Mouse (Mus musculus): ENCODE measurements around the gene Ust. TPM values are rescaled to one million over a fixed set of nuclear protein-coding genes. Genes with fewer than 3 reads are reported as not detected.

Ust gene
- total RNA-seq, 2 experiments from 2014 or later = 2.4 to 2.8 TPM

DNA sequence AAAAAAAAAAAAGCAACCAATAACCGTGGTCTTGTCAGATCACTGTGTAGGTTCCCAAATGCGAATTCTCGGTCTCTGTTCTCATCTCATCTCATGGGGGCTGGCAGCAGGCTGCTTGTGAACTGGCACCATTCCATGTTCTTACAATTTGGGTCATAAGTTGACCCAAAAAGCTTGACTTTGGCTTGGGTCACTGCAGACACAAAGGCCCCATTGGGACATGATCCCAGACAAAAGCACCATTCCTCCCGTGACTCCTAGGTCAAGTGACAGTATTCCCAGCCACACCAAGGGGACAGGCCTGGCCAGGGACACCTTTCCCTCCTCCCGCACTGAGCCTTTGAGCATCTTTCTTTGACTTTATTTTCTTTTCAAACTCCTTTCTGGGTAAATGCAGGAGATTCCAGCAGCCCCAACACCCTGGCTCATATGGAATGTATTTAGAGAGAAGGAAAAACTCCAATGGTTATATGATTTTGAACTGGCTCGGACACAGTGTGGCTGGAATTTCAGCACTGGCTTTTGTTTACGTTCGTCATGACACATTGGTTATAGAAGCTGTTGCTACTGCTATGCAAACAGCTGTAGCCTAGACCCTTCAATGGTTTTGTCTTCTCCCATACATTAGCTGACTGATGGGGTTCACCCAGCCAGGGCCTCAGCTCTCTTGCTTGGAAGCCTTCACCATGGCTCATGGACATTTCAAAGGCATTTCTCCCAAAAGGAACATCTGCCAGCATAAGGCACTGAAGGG lies 285.3 kb downstream of the Ust start:
- peak; percentile 13 to 18 for DNase-seq
- intact Hi-C loops (cut with DNase I) = no loop called here

DNA sequence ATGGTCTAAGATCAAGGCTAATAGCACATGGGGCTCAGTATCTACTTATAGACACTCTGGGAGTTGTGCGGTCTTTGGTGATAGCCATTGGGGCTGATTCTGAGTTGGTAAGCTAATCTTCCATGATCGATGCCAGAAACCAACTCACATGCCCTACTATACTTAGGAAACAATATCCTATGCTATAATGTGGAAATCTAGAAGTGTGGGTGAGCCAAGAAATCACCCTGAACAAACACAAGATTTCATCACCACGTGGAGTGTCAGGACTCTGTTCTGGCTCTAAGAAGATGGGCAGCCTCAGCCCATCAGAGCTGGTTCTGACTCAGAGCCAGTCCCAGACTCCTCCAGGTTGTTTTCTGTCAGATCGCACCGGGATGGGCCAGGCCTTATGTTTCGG lies 286.1 kb downstream of the Ust start:
- DNase-seq = no peak
- intact Hi-C loops (cut with DNase I) = no loop called here

DNA sequence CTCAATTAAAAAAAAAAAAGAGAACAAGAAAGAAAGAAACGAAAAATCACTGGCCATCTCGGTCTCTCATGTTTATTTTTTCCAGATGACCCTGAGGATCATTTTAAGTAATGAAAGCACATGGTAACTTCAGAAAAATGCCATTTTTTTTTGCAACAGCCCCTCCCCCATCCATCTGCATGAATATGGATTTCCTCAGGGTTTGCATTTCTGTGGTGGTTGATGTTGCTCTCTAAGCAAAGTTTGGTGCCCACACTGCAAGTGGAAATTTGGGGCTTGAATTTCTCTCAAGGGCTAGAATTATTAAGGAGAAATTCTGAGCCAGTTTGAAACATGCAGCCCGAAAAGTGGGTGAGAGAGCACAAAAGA lies 290.3 kb downstream of the Ust start:
- intact Hi-C loops (cut with DNase I) = no loop called here
- DNase-seq = no peak

DNA sequence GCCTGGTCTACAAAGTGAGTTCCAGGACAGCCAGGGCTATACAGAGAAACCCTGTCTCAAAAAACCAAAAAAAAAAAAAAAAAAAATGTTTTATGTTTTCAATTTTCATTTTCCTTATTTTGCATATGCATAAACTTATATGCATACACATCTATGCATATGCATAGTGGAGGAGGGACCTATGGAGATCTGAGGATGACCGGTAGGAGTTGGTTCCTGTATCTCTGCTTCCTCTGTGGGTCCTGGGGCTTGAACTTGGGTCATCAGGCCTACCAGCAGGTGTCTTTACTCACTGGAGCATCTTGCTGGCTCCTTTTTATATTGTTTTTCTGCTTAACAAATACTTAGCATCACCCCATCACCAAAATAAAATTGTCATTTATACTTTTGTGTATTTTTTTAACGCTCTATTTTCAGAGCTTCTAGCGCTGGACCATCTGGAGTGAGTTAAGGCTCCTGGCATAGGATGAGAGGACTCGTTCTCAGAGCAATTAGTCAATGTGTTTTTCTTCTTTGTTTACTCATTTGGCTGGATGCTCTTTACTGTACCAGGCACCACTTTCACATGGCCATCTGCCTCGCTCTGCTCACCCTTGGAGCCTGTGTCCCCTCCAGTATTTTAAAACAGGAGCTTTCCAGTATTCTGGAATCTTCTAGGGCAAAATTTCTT lies 290.8 kb downstream of the Ust start:
- DNase-seq = no peak
- intact Hi-C loops (cut with DNase I) = no loop called here

DNA sequence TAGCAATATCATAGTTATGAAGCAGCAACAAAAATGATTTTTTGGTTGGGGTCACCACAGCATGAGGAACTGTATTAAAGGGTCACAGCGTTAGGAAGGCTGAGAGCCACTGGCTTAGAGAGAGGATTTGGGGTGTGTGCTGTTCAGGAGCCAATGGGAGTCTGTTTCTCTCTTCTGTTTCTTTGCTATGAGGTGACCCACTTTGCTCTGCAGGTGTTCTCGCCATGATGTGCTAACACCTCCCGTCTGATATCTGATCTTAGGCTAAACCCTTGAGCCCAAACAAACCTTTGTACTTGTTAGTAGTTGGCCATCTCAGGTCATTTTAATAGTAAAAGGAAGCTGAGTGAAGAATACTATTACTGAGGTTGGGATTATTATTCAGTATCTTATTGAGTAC lies 292.0 kb downstream of the Ust start:
- DNase-seq = no peak
- intact Hi-C loops (cut with DNase I) = no loop called here

DNA sequence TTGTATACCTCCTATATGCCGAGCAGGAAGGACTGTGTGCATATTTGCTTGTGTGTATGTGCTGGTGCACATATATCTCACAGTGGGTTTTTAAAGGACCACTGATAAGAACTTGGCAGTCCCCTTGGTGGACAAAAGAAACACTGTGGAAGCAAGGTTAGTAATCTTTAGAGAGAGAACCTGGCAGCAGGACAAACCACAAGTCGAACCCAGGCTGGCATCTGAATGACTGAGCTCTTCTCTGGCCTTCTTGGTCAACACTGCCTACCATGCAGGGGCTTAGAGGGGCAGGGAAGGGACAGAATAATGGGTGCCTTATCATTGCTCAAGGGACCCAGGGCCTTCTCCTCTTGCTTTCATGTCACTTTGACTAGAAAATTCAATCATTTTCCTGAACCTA lies 294.0 kb downstream of the Ust start:
- intact Hi-C loops (cut with DNase I) = no loop called here
- no peak for DNase-seq

DNA sequence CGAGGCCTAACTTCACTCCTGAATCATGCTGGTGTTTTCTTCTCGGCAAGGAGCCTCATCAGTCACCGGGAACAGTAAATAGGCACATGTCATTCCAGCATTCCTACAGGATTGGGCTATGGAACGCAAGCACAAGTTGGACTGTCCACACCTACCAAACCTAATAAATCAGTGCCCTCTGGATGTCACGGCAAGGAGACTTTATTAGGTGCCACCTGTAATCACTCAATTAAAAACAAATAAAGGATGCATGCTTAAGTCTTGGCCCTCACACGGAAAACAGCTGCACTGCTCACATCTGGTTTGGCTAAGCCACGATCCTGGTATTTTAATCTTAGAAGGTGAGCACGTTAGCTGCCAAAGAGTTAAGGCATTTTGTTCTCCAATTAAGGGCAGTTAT lies 294.6 kb downstream of the Ust start:
- intact Hi-C loops (cut with DNase I) = no loop called here
- DNase-seq = no peak

DNA sequence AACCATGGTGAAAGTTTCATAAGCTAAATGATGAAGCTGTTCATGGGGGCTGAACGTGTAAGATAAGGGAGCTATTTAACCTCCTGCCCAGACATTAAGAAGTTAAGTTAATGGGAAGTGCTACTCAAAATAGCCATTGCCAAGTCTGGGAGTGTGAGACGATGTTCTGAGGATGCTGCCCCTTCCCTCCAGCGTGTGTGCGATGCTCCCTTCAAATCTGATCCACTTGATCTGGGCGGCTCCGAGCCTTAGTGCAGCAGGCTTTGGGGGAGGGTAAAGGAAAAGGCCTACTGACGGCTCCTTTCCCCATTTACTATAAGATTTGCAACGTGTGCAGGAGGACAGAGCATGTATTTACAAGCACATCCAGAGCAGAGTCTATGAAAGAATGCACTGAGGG lies 301.7 kb downstream of the Ust start:
- no peak for DNase-seq
- intact Hi-C loops (cut with DNase I) = no loop called here

DNA sequence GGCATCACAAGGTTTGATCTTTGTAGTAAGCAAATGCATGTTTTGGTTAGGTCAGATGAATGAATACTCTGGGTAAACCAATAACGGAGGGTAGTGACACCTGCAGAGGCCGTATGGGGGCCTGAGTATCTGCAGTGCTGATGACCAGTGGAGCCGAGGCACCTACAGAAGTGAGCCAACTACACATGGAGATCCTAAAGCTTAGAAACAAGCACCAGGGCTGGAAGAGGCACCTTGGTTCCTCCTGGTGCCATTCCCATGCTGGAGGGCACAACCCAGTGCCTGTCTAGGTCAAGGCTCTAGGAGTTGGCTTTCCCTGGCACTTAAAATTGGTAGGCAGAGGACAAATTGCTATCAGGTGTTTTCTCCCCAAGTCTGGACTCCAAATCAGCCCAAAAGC lies 303.4 kb downstream of the Ust start:
- intact Hi-C loops (cut with DNase I) = no loop called here
- DNase-seq = no peak

DNA sequence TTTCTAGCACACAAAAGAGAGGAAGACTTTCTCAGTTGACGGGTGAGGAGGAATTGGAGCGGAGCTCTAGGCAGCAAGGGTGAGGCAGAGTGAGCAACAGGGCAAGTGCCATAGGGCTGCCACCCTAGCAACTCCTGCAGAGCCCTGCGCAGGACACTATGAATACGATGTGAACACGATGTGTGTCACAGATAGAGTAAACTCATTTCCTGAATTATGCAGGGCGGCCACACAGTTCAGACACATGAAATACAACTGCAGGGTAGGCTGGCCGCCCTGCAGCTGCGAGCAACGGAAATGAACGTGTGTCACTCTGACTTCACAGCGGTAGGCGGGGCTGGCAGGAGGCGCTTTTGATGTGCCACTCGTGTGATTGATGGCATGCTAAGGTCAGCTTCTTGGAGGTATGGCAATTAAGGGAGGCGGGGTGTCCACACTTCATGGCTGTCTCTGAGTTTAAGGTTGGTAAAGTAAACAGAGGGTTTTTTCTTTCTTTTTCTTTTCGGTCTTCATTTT lies 304.7 kb downstream of the Ust start:
- peak in 1 of 2 experiments; percentile 23 for DNase-seq
- intact Hi-C loops (cut with DNase I) = no loop called here

DNA sequence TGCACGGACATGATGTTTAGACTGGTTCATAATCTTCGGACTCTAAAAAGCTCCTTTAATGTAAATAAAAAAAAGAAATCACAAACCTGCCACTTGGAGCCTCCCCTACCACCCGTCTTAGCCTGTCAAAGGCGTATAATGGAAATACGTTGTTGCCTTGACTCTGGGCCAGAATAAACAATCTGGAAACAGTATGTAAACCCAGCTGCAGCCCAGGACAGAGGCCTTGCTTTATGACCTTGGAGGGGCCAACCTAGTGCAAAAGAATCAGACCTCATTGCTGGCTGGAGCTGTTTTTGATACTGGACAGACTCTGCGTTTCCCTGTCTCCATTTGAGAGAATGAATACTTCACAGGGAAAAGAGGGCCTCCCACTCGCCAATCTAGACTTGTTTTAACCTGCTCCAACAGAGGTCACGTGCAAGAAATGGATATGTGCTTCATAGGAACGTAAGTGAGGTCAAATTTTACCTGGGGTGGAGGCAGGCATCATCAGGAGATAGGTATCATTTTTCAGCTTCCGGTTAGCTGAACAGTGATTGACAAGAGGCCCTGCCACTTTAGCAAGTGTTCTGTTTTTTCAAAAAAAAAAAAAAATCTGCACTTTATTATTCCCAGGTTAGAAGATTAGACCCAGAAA lies 305.2 kb downstream of the Ust start:
- intact Hi-C loops (cut with DNase I) = no loop called here
- no peak for DNase-seq

DNA sequence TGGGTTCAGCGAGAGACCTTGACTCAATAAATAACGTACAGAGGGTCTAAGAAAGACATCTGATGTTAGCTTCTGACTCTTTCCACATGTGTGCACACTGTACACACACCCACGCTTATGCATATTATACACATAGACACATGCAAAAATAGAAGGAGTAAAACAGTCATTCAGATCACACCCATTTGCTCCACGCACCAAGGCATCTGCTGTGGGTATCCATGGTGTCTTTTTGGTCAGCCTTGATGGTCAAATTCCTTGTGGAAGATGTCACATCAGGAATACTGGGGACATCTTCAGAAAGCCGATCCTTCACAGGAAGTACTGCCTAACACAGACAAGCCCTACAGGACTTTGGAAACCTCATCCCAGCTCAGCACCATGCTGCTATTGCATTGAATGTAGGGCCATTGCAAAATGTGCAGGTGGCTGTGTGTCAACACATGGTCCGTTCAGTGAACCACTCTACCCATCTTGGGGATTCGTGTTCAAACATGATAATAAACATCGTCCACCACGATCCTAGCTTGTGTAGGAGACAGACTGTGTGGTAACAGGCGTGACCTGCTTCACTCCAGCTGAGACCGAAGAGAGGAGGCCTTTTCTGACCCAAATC lies 305.9 kb downstream of the Ust start:
- no peak for DNase-seq
- intact Hi-C loops (cut with DNase I) = no loop called here

DNA sequence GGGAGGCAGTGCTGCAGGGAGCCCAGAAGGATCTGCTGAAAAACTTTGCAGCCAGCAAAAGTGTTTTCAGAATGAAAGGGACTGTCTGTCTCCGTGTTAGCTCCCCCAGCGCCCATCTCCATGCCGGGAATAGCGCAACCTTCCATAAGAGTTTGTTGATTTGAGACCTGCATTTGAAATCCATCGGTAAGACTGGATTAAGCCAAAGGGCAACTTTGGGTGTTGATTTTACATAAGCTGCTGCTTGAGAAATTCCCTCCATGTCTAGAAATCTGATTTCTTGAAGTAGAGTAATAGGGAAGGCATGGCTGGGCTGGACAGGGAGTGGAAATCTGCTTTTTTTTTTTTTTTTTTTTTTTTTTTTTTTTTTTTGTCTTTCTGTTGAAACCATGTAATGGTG lies 306.9 kb downstream of the Ust start:
- no peak for DNase-seq
- intact Hi-C loops (cut with DNase I) = no loop called here

DNA sequence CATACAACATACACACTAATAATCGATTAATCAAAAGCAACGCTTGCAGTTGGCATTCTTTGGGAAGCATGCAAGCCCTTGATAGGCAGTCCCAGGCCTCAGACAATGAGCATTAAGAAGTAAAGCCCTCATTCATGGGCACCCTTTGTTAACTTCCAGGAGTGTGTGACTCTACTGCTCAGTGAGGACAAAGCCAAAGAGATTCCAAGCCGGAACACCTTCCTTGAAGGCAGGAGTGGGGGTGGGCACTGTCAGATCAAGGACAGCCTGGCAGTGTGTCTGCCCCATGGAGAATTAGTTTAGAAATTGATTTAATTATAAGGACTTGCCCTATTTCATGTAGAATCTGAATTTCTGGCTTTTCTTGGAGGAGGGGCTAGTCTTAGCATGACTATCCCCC lies 308.3 kb downstream of the Ust start:
- intact Hi-C loops (cut with DNase I) = no loop called here

DNA sequence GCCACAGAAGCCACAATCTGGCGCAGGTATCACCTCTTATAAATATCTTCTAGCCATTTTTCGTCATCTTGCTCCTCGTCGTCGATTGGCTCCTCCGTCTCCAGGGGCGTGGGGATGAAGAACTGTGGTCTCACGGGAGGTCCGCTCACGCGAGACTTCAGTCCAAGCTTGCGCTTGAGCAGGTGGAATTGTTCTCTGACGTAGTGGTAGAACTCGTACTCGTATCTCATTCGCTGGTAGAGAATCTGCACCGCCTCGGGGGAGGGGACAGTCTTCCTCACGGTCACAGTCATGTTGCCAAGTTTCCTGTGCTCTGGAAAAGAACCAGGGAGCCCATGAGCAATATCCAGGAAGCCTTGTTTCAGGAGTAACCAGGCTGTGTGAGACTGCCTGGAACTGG lies 311.3 kb downstream of the Ust start:
- no peak for DNase-seq
- intact Hi-C loops (cut with DNase I) = no loop called here

More for the DNA sequence above, 308.3 kb downstream of the Ust start:
- no peak for DNase-seq

DNA sequence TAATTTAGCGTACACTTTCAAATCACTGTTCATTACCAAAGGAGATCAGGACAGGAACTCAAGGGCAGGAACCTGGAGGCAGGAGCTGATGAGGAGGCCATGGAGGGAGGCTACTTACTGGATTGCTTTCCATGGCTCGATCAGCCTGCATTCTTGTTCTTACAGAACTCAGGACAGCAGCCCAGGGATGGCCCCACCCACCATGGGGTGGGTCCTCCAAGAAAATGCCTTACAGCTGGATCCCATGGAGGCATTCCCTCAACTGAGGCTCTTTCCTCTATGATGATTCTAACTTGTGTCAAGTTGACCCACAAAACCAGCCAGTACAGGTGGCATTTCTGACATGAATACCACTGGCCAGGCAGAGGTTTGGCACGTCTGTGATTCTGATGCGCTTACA lies 314.9 kb downstream of the Ust start:
- intact Hi-C loops (cut with DNase I) = no loop called here
- no peak for DNase-seq

DNA sequence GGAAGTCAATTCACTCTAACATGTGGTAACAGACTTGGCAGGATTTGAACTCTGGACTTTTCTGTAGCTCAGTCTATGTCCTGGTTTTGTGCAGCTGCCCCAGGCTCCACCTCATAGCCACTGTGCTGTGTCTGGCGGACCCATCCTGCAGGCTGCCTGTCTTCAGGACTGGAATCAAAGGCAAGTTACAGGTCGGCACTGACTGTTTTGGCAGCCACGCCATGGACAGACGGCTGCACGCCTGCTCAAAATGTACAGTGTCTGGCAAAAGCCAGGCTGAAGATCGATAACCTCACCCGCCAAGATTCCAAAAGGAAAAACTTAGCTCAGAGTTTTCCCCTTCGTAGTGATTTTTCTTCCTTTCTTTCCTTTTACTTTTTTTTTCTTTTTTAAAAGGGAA lies 318.8 kb downstream of the Ust start:
- no peak for DNase-seq
- intact Hi-C loops (cut with DNase I) = loop anchor here (5.0 kb wide), 1 partner anchor 243 kb away; the partner anchor contains the start of gene Tab2

DNA sequence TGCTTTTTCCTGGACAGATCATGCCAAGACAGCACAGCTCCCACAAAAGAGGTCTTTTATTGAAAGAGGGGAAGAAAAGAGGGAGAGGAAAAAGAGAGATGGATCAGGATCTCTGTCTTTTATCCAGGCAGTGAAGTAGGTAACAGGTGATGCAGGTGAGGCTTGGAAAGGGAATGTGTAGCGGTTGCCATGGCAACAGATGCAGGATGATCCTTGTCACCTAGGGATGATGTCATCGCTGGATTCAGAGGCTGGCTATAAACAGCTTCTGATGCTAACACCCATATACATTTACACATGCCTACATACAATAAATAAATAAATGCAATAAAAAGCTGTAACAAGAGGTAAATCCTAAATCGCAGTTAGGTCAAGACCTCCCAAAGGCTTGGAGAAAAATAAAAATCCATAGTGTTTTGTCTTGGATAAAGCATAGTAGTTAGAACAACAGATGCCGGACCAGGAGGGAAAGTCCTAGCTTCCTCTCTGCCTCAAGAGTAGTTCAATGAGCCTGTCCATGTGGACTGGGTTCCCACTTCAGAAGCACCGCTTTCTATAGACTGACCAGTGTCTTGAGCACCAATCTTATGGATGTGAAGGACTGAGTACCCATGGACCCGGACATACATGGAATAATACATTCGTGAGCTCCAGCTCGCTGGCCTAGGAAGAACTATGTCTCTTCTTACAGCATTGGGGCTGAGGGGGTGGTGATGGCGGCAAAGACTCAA lies 319.4 kb downstream of the Ust start:
- no peak for DNase-seq
- intact Hi-C loops (cut with DNase I) = loop anchor here (5.0 kb wide), 1 partner anchor 242 kb away; the partner anchor contains the start of gene Tab2

DNA sequence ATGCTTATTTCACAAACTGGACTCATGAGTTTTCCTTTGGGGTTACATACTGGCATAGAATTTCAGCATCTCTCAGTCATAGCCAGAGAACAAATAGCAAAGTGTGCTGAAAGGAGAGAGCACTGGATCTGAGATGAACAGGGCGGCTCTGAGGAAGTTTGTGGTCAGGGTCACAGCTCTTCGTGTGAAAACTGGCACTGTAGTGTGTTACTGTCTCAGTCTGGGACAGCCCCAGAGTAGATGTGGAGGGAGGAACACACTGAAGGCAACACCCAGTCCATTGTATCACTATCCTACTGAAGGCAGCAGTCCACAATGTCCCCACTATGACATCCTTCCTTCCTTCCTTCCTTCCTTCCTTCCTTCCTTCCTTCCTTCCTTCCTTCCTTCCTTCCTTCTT lies 321.0 kb downstream of the Ust start:
- no peak for DNase-seq
- intact Hi-C loops (cut with DNase I) = loop anchor here (2.0 to 5.0 kb wide), 2 partner anchors 43 to 240 kb away; partner anchors contain the start of gene Tab2

DNA sequence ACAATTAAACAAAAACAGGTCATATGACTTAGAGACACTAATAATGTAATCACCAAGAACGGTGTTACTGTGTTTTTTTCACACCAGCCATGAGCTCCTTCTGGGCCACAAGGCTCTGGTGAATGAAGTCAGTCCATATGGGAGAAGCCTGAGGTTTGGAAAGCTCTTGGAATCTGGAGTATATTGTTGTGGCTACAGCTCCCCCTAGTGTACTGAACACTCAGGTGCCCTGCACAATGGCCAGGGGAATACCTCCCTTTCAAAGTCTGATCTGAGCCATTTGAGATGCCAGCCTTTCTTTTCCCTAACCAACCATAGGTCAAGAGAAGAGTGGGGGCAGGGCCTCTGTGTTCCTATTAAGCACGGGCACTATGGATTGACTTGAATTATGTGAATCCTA lies 322.3 kb downstream of the Ust start:
- intact Hi-C loops (cut with DNase I) = loop anchor here (1.0 to 5.0 kb wide), 4 partner anchors 45 to 386 kb away; partner anchors contain the start of gene Tab2
- peak; percentile 78 to 85 for DNase-seq
